Mouse (Mus musculus): Measurements from ENCODE around the gene Fuca1. TPM values are rescaled to one million over a fixed set of nuclear protein-coding genes. Genes with fewer than 3 reads are reported as not detected.

Gene Fuca1
- polyA plus RNA-seq, 1 experiment = 47.9 TPM

GRCm38 (mm10) chr4:135962946-135963345, 42.4 kb downstream of the Fuca1 start:
- DNase-seq = no peak
- H3K27ac ChIP-seq (ENCODE audit: insufficient read depth, low read length) = peak overlapping the region; percentile 91
- peaks cover 6% of the 10 kb centered on the region; the same call in 1 of the 2 replicates for H3K4me1 ChIP-seq (ENCODE audit: control insufficient read depth, insufficient read depth, low read length)
- H3K27me3 ChIP-seq (ENCODE audit: control insufficient read depth, insufficient read depth, low read length) = no peaks in the 10 kb centered on the region
- TF ChIP-seq CTCF (IDR thresholded peaks at IDR 0.05; ENCODE audit: borderline replicate concordance, insufficient read depth, low read depth, low read length) (no peak), POLR2A (IDR thresholded peaks at IDR 0.05; ENCODE audit: borderline replicate concordance, insufficient read depth, low read length) (no peak)
- 6% methylated on average over 15 of the region's 15 CpGs for WGBS
- peak overlapping the region; percentile 89 for H3K4me3 ChIP-seq (replicated peaks; ENCODE audit: insufficient read depth, low read depth, low read length)

- H3K27ac ChIP-seq (ENCODE audit: insufficient read depth, low read length) = peak within 1 kb of the TSS; percentile 91
- WGBS = under 1% methylated on average over 56 of the region's 56 CpGs
- peak; percentile 94 for TF ChIP-seq POLR2A (IDR thresholded peaks at IDR 0.05; ENCODE audit: borderline replicate concordance, insufficient read depth, low read length)
- TF ChIP-seq CTCF (IDR thresholded peaks at IDR 0.05; ENCODE audit: borderline replicate concordance, insufficient read depth, low read depth, low read length) = no peak
Observed at GRCm38 (mm10) chr4:135963457-135964193, 43.1 kb downstream of the Fuca1 start, which contains the start of gene Gale. Gene Gale (plus strand): TSS chr4:135963727.

GRCm38 (mm10) chr4:135964426-135964825, 43.9 kb downstream of the Fuca1 start:
- no peak for TF ChIP-seq CTCF (IDR thresholded peaks at IDR 0.05; ENCODE audit: borderline replicate concordance, insufficient read depth, low read depth, low read length)
- 0 out of 2 replicates have a peak, but pooled peaks have one; percentile 19 for TF ChIP-seq POLR2A (IDR thresholded peaks at IDR 0.05; ENCODE audit: borderline replicate concordance, insufficient read depth, low read length)
- Histone ChIP-seq H3K27ac (ENCODE audit: insufficient read depth, low read length) (peak overlapping the region; percentile 76; the same call in 1 of the 2 replicates), H3K4me3 (replicated peaks; ENCODE audit: insufficient read depth, low read depth, low read length) (peak overlapping the region; percentile 89), H3K4me1 (ENCODE audit: control insufficient read depth, insufficient read depth, low read length) (peaks cover 6% of the 10 kb centered on the region; the same call in 1 of the 2 replicates), H3K27me3 (ENCODE audit: control insufficient read depth, insufficient read depth, low read length) (no peaks in the 10 kb centered on the region)
- DNase-seq = peak; percentile 63 to 69
- WGBS = 1% methylated on average over 12 of the region's 12 CpGs

More at GRCm38 (mm10) chr4:135963457-135964193, 43.1 kb downstream of the Fuca1 start, which contains the start of gene Gale:
- H3K27me3 ChIP-seq (ENCODE audit: control insufficient read depth, insufficient read depth, low read length) = no peaks in the 10 kb centered on the region
- DNase-seq = peak; percentile 96
- H3K4me3 ChIP-seq (replicated peaks; ENCODE audit: insufficient read depth, low read depth, low read length) = peak within 1 kb of the TSS; percentile 89
- peaks cover 6% of the 10 kb centered on the region; the same call in 1 of the 2 replicates for H3K4me1 ChIP-seq (ENCODE audit: control insufficient read depth, insufficient read depth, low read length)

- Histone ChIP-seq H3K4me1 (ENCODE audit: control insufficient read depth, insufficient read depth, low read length) (peaks cover 6% of the 10 kb centered on the region; the same call in 1 of the 2 replicates), H3K4me3 (replicated peaks; ENCODE audit: insufficient read depth, low read depth, low read length) (no peak overlapping the region), H3K27ac (ENCODE audit: insufficient read depth, low read length) (no peak overlapping the region), H3K27me3 (ENCODE audit: control insufficient read depth, insufficient read depth, low read length) (no peaks in the 10 kb centered on the region)
- DNase-seq = no peak
- TF ChIP-seq POLR2A (IDR thresholded peaks at IDR 0.05; ENCODE audit: borderline replicate concordance, insufficient read depth, low read length) (no peak), CTCF (IDR thresholded peaks at IDR 0.05; ENCODE audit: borderline replicate concordance, insufficient read depth, low read depth, low read length) (no peak)
- 80% methylated on average over 9 of the region's 9 CpGs for WGBS
Observed at GRCm38 (mm10) chr4:135965113-135965512, 44.6 kb downstream of the Fuca1 start.

- Histone ChIP-seq H3K27me3 (ENCODE audit: control insufficient read depth, insufficient read depth, low read length) (no peaks in the 10 kb centered on the region), H3K4me1 (ENCODE audit: control insufficient read depth, insufficient read depth, low read length) (peaks cover 4% of the 10 kb centered on the region), H3K27ac (ENCODE audit: insufficient read depth, low read length) (no peak overlapping the region), H3K4me3 (replicated peaks; ENCODE audit: insufficient read depth, low read depth, low read length) (no peak overlapping the region)
- no peak for DNase-seq
- no peak for TF ChIP-seq CTCF (IDR thresholded peaks at IDR 0.05; ENCODE audit: borderline replicate concordance, insufficient read depth, low read depth, low read length)
- 87% methylated on average over 16 of the region's 16 CpGs for WGBS
Observed at GRCm38 (mm10) chr4:135966283-135966682, 45.7 kb downstream of the Fuca1 start.

GRCm38 (mm10) chr4:135967086-135967760, 46.7 kb downstream of the Fuca1 start:
- Histone ChIP-seq H3K4me3 (replicated peaks; ENCODE audit: insufficient read depth, low read depth, low read length) (no peak overlapping the region), H3K27me3 (ENCODE audit: control insufficient read depth, insufficient read depth, low read length) (no peaks in the 10 kb centered on the region), H3K27ac (ENCODE audit: insufficient read depth, low read length) (no peak overlapping the region), H3K4me1 (ENCODE audit: control insufficient read depth, insufficient read depth, low read length) (peaks cover 6% of the 10 kb centered on the region)
- TF ChIP-seq CTCF (IDR thresholded peaks at IDR 0.05; ENCODE audit: borderline replicate concordance, insufficient read depth, low read depth, low read length) (no peak), POLR2A (IDR thresholded peaks at IDR 0.05; ENCODE audit: borderline replicate concordance, insufficient read depth, low read length) (no peak)
- no peak for DNase-seq
- WGBS = 66% methylated on average over 18 of the region's 18 CpGs

- no peak overlapping the region for H3K27ac ChIP-seq (ENCODE audit: insufficient read depth, low read length)
- no peak for TF ChIP-seq CTCF (IDR thresholded peaks at IDR 0.05; ENCODE audit: borderline replicate concordance, insufficient read depth, low read depth, low read length)
- TF ChIP-seq POLR2A (IDR thresholded peaks at IDR 0.05; ENCODE audit: borderline replicate concordance, insufficient read depth, low read length) = no peak
- H3K27me3 ChIP-seq (ENCODE audit: control insufficient read depth, insufficient read depth, low read length) = no peaks in the 10 kb centered on the region
- H3K4me3 ChIP-seq (replicated peaks; ENCODE audit: insufficient read depth, low read depth, low read length) = no peak overlapping the region
- DNase-seq = no peak
- H3K4me1 ChIP-seq (ENCODE audit: control insufficient read depth, insufficient read depth, low read length) = peaks cover 4% of the 10 kb centered on the region
- WGBS = 58% methylated on average over 19 of the region's 19 CpGs
Observed at GRCm38 (mm10) chr4:135968271-135968869, 47.8 kb downstream of the Fuca1 start.

Data from cerebellum, adult 2 months (tissue).